Mouse (Mus musculus): Measurements from ENCODE around the gene Fastk.

Fastk gene

DNA sequence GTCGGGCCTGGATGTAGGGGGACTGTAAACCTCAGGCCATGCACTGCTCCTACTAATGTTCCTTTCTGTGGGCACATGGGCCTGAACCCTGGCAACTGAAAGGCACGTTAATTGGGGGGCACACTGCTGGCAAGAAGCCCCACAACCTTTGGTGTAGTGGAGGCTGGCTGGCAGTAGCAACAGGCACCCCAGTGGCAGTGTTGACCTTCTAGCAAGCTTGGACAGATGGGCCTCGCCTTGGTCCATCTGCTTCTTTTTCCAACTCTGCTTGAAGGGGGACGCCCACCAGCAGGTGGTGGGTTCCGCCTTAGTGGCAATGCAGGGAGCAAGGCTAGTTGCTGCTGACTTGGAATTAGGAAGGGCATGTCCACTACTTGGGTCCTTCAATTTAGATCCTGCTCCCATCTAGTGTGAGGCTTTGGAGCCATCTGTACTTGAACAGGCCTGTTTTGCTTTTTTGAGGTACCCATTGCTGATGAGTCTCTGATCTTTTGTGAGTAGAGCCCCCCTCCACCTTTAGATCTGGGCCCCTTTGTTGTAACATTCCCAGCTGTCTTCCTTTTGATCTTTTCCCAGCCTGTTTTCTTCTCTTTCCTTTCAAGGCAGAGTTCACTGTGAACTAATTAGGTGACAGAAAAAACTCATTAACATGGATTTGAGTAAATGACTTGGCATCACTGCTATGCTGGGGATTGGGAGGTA, 8.3 kb upstream of the Fastk start:
- no peak for DNase-seq (ENCODE audit: low spot score in 2 of 2)

DNA sequence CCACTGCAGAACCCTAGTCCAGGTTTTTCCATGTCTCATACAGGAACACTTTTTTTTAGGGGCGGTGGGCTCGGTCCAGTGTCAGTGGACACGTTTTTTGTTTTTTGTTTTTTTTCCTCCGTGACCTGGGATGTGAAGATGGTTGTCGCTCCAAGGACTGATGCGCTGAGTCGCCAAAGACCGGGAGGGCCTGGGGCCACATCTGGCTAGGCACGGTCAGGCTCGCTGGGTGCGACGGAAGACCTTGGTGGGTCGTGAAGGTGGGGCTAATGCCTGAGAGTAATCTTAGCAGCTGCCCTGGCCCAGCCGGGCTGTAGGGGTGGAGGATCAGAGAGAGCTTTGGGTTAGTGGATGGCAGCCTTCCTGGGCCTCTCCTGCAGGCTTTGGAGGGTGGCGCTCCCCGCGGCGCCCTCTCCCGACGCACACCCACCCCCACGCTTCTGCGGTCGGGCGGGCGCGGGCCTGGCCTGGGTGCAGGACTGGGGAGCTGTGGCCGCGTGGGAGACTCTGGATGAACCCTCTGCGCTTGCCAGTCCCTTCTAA, 7.7 kb upstream of the Fastk start:
- DNase-seq (ENCODE audit: low spot score in 2 of 2), result peak in 1 of 2 experiments; percentile 31

DNA sequence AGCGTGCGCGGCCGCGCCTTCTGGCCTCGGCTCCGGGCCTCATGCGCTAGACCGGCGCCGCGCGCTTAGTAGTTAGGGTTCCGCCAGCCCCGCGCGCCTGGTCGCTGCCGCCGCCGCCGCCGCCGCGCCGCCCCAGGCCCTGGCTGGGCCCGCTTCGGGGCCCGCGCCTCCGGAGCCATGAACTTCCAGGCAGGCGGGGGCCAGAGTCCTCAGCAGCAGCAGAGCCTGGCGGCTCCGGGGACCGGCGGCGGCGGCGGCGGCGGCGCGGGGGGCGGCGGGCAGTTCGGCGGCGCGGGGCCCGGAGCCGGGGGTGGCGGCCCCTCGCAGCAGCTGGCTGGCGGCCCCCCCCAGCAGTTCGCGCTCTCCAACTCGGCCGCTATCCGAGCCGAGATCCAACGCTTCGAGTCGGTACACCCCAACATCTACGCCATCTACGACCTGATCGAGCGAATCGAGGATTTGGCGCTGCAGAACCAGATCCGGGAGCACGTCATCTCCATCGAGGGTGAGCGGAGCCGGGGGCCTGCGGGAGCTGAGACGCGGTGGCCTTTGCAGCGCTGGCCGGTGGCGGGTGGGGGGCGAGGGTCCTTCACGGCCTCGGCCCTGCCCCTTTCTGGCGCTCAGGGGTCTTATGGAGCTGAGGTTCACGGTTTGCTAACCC, 7.1 kb upstream of the Fastk start, which contains the start of gene Agap3:
Gene Agap3, plus strand, starts transcription at position 148 of the 661 bp plus-strand sequence.
- DNase-seq (ENCODE audit: low spot score in 2 of 2), result peak in 1 of 2 experiments; percentile 31

DNA sequence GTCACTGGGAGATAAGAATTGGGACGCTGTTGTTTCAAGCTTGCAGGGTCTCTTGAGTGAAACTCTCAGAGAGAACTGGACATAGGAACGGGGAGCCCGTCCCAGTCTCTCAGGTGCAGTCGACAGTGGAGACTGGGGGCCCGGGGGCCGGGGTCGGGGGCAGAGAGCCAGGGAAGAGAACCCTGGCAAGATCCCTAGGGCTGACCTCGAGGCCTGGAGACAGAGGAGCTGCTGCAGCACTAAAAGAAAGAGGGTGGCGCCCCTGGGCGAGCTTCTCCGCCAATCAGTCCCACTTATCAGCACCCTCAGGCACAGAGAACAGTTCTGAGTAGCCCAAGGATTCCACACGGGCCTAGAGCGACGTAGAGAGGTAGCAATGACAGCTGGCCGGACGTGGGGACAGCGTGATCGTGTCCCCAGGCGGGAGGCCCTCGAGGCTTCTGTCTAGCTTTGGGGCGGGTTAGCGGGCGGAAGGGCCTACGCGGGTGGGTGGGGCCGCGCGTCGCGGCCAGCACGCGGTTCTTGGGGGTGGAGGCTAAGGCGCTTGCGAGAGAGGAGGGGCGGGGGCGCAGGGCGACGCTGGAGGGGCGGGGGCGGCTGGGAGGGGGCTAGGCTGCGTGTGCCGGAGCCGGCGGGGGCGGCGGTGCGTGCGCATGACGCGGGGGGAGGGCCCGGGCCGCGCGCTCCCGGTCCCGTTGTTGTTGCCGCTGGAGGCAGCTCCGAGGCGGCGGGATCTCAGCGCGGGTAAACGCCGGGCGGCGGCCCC, 6.4 kb upstream of the Fastk start:
- peak; percentile 81 to 84 for DNase-seq (ENCODE audit: low spot score in 2 of 2)

DNA sequence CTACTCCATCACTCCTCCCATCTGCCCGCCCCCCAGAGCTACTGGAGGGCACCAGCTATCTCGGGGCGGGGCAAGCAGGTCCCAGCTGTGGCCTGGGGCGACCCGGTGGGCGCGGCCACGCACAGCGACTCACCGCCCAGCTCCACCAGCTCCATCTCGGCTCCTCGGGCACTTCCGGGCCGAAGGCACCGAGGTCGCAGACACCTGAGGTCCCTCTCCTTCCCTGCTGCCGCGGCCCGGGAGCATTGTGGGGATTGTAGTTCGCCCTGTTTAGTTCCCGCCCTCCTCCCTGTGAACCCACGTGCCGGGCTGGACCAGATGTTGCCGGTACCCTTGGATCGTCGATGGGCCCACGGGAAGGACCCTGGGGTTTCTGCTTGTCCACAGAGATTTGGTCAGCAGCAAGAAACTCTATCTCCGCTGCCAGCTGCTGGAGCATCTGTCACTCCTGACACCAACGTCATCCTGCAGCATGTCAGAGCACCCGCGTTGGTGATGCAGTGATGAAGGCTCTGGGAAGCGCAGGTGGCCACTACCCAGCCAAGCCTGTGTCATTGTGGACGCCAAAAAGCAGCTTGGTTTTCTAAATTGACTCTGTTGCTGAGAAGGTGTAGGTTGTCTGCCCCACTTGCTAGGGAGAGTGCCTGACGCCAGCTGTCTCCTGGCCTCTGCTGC, 2.7 kb upstream of the Fastk start, which contains the start of gene Tmub1:
Gene Tmub1, minus strand, starts transcription at position 231 of the 675 bp plus-strand sequence.
- peak; percentile 89 to 90 for DNase-seq (ENCODE audit: low spot score in 2 of 2)

DNA sequence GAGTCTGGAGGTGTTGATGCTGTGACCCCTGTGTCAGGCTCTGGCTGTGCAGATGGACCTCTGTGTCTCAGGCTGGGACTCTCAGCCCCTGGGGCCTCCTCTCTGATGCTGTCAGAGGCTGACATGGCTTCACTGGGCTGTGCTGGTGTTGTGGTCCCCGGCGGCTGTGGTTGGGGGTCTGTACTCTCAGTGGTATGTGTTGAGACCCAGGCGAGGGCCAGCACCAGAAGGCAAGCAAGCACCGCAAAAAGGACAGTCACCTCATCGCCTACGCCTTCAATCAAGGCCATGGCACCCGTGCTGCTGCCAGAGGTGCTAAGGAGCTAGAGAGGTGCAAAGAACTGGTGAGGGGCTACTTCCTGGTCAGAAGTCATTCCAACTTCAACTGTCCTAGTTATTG, 1.5 kb upstream of the Fastk start:
- no peak for DNase-seq (ENCODE audit: low spot score in 2 of 2)

DNA sequence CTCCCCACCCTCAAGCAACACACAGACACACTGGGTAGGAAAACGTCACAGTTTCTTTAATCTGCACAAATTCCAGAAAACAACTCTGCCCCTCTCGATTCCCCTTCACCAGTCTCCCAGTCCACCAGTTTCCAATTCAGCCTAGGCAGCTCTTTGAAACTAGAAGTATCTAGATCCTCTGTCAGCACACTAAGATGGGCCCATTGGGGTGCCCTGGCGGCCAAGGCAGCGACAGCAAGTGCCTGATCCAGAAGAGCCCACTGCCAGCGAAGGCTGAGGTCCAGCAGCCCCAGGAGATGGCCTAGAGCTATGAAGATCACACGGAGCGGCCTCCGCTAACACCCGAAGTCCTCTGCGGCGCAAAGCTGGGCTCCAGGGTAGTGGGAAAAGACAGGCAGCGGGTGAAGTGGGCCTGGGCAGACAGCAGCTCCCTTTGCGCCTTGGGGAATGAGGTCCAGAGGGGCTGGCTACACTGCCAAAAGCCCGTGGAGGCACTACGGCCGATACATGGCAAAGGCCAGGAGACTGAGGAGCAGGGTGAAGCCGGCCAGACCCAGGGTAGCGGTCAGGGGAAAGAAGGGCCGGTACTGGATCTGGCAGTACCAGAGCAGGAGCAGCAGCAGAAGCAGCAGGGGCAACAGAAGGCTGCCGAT, 467 bp upstream of the Fastk start:
- DNase-seq (ENCODE audit: low spot score in 2 of 2), result no peak

DNA sequence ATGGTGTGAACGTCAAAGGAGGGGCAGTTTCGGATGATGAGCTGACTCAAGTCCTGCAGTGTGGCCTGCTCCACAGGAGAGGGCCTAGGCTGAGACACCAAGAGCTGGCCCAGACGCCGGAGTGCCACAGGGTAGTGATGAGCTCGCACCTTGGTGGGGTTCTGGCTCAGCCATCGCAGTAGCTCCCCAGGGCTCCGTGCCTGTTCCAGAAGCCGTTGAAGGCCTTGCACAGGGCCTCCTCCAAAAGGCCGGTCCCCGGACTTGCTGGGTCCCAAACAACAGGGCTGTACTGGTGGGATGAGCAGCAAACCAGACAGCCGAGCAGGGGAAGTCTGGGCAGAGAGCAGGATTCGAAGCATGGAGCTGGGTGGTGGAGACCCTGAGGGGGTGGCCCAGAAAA, 1.2 kb downstream of the Fastk start:
- DNase-seq (ENCODE audit: low spot score in 2 of 2), result no peak

DNA sequence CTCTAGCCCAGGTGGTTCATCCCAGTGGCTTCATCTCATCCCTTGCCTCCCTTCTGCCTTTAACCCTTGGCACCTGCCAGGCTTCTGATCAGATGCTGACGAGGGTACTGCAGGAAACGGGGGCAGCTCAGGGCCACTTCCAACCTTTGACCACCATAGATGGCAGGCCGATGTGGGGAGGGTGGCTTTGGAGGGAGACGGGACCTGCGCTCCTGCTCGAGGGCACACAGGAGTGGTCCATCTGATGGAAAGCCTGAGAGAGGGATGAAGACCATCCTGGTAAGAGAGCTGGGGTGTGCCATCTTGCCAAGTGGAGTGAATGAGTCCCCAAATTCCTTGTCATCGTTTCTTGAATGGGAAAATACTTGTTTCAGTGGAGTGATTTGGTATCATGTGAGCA, 1.9 kb downstream of the Fastk start:
- no peak for DNase-seq (ENCODE audit: low spot score in 2 of 2)

DNA sequence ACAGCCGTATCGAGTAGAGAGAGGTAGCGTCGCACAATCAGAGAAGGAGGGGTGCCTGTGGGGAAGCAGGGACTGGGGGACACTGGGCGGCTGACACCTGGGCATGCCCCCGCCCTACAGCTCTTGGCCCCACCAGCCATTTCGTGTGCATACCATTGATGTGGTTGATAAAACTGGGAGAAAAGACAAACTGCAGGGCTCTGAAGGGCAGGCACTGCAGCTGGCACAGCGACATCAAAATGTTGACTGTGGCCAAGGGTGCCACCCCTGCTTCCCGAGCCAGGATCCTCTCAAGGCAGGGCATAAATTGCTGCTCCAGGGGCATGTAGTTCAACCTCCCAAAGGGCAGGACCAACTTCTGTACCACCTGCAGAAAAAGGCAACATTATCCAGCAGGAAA, 3.1 kb downstream of the Fastk start:
- no peak for DNase-seq (ENCODE audit: low spot score in 2 of 2)

DNA sequence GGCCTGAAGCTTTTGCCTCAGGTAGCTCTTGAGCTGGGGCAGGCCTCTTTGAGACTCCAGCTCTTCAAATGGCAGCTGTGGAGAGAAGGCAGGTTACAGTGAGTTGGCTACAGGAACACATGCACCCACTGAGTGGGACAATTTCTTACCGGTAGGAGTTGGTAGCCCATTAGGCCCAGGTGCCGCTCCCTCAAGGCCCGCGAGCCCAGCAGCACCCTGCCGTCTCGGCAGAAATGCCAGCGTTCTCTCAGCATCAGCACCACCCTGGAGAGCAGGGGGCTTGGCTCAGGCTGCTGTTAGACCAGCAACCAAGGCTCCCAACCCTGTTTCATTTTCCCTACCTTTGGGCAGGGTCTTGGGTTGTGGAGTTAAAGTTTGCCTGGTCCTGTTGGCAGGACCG, 3.9 kb downstream of the Fastk start:
- no peak for DNase-seq (ENCODE audit: low spot score in 2 of 2)

DNA sequence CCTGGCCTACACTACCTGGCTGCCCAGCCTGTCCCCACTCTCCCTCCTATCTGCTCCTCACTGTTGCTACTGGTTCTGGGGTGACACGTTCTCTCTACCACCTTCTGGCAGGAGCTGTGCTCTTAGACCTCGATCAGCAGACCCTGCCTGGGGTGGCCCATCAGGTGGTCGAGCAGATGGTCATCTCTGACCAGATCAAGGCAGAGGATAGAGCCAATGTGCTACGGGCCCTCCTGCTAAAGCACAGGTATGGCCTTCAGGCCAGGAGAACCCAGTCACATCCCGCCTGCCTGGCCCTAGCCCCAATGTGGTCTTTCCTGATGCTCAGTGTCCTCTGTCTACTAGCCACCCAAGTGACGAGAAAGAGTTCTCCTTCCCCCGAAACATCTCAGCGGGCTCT, 11.1 kb downstream of the Fastk start:
- no peak for DNase-seq (ENCODE audit: low spot score in 2 of 2)

DNA sequence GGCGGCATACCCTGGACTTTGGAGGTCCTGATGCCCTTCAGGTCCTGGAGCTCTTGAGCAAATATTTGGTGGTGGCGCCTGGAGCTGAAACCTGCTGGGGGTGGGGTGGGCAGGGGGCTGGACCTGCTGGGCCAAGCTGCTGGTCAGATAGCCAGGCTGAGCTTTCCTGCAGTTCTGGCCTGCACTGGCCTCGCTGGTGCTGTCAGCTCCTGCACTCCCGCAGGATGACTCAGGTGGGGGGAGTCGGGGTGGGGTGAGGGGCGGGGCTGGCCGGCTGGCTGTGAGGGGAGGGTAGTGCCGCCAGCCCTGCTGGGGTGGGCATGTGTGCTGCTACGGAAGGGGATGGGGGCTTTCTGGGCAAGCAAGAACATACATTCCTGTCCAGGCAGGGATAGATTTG, 16.5 kb downstream of the Fastk start:
- no peak for DNase-seq (ENCODE audit: low spot score in 2 of 2)

DNA sequence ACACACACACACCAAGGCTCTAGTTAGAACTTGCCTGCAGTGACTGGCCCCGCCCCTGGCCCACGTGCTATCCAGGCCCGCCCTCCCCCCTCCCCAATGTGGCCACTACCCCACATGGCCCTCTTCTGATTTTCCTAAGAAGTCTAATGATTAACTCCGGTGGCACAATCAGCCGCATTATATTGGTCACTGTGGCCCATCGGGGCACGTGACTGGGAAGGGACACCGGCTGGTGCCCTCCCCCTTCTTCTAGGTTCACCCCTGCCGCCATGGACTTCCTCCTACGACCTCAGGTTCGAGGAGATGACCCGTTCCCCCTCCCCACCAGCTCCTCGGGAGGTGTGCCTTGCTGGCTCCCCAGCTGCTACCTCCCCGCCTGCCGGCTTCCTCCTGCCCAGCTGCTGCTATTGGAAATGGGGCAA, 17.1 kb downstream of the Fastk start:
- no peak for DNase-seq (ENCODE audit: low spot score in 2 of 2)

DNA sequence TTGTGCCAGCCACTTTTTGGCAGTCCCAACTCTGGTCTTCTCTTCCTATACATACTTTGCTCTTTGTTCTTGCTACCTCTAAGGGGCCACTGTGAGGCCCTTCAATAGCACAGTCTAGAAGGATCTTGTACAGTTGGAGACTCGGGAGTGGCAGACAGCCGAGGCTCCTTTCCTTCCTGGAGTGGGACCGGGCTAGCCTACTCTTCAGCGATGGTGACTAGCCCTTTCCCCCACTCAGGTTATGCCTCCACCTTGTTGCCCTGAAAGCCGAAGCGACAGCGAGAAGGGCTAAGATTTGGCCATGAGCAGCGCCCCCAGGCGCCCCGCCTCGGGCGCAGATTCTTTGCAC, 17.8 kb downstream of the Fastk start:
- DNase-seq (ENCODE audit: low spot score in 2 of 2), result no peak

DNA sequence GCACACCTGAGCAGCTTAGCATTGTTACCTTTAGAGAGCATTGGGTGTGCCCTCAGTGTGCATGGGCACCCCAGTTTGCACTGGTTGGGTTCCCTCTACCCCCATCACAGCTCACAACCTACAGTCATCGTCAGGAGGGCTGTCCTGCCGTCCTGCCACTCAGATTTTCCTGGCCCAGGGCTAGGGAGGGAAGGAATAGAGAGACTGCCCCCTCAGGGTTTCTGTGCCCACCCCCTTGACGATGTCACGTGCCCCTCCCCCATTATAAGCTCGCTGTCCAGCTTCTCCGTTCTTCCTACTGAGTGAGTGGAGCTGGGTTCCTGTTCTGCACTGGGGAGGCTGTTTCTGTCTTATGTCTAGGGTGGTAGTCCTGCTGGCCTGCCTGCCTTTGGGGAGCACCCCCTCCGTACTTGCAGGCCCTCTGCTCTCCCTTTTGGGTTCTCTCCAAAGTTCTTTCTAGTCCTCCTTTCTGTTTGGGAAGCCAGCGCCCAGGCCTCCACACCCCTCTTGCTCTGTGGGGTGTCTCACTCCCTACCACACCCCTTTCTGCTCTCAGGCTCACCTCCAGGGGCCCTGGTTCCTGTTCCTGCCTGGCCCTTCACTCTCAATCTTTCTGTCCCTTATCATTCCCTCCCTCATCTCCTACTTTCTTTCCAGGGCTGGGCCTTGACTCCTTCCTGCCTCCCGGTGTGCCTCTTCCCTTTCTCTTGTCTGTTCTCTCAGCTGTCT, 18.4 kb downstream of the Fastk start:
- DNase-seq (ENCODE audit: low spot score in 2 of 2), result no peak

DNA sequence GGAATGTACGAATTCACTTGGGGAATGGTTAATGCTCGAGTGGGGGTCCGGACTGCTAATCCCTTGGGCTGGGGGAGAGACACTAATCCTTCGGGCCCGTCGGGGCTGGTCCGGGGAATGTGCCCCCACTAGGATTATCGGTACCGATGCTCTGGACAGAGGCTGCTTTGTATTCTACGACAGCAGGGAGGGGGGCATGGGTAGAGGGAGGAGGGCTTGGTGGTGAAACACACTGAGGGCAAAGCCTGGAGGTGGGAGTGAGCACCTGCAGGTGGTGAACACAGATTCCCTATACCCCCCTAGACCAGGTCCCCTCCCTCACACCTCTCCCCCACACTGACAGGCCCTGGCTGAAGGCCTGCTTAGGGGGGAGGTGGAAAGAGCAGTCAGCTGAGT, 19.1 kb downstream of the Fastk start:
- no peak for DNase-seq (ENCODE audit: low spot score in 2 of 2)

DNA sequence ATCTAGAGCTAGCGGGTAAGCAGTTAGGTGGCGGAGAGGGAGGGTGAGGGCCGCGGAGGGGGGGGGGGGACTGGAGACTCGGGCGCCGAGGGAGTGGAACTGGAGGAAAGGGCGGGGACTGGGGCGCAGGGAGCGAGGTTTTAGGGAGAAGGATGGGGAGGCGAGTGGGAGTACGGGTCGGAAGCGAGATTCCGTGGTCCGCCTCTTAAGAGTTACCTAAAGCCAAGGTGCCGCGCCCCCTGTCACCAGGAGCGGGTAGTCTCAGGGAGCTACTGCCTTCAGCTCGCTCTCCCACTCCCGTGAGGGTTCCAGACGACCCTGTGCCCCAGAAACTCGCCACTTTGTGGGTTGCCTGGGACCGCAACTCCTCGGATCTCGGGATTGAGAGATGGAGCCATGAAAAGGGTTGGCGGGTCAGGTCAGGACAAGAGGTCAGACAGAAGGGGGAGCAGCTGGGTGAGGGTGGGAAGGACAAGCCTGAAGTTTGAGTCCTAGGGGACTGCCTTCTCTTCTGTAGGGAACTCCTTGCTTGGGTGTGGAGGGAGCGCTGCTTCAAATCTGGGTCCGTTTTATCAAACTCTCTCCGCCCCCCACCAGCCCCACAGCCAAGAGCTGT, 19.6 kb downstream of the Fastk start:
- peak; percentile 52 to 64 for DNase-seq (ENCODE audit: low spot score in 2 of 2)

DNA sequence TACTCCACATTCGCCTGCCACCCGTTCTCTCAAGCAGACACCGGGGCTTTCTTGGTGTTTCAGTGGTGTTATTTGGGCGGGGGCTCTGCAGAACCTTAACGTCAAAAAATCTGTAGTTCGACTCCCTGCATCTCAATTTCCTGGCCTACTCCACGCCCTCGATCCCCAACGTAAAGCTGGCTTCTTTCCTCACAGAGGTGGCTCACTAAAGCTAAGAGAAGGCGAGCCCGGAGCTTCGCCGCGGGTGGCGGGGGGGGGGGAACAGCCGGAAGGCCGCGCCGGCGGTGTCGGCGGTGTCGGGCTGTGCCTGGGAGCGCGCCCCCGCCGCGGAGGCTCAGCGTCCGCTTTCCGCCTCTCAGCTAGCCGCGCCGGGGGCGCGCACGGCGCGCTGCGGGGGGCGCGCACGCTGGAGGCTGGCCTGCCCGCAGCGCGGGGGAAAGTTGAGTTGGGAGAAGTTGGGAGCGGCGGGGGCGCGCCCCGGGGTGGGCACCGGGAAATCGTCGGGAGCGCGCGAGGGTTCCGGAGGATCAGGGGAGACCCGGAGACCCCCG, 20.2 kb downstream of the Fastk start:
- peak; percentile 80 to 84 for DNase-seq (ENCODE audit: low spot score in 2 of 2)
